Mouse (Mus musculus): ENCODE results near the gene Nelfe. TPM values are rescaled to one million over a fixed set of nuclear protein-coding genes. Genes with fewer than 3 reads are reported as not detected.

The Nelfe gene
- polyA plus RNA-seq, 1 experiment from 2014 or later, result 134 TPM

DNA sequence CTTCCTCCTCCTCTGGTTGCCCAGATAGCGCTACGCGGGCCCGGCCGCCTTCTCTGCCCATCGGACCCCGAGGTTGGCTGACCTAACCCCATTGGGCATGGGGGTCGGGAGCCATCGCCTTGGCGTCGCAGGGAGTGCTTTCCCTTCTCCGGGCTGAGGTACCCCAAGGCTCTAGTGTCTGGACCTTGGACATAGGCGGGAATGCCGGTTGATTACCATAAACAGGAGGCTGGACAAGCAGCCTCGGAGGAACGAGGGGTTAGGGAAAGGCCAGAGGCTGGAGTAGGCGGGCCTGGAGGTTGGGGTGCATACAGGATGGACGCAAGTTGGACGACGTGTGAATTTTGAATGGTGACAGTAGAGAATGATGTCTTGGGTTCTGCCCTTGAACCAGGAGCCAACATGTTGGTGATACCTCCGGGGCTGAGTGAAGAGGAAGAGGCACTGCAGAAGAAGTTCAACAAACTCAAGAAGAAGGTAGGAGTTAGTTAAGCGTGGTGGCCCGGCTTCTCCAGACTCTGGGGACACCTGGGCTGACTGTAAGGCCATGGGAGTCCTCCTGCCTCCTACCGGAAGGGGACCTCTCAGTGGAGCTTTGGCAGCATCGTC, 430 bp downstream of the Nelfe start:
- H3K27ac ChIP-seq, result peak overlapping the region; percentile 36; the same call in 1 of the 2 replicates
- ATAC-seq (ENCODE audit: insufficient number of reproducible peaks, insufficient read depth, low FRiP score, low TSS enrichment, low read depth), result peak; percentile 44; the same call in 1 of the 2 replicates

DNA sequence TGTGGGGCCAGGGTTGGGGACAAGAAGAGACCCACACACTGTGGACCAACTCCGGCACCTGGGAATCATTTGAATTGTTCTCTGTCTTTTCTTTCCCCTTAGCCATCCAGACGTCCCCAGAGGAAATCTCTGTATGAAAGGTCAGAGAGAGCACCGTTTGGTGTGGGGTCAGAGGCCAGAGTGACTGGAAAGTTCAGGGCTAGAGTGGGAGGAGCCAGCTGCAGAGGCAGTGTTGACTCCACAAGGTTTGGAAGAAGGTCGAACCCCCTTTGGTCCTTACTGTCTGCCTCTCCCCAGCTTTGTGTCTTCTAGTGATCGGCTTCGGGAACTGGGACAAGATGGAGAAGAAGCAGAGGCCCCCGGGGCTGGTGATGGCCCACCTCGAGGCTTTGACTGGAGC, 3.3 kb downstream of the Nelfe start:
- Histone ChIP-seq H3K27me3 (no peaks in the 10 kb centered on the region), H3K27ac (no peak overlapping the region), H3K9ac (replicated peaks) (no peak overlapping the region), H3K4me3 (replicated peaks) (no peak overlapping the region), H3K4me2 (no peak overlapping the region), H3K9me3 (no peaks in the 10 kb centered on the region), H3K4me1 (replicated peaks) (peaks cover 17% of the 10 kb centered on the region), H3K36me3 (peaks cover 70% of the 10 kb centered on the region)
- ATAC-seq (ENCODE audit: insufficient number of reproducible peaks, insufficient read depth, low FRiP score, low TSS enrichment, low read depth), result no peak
- WGBS, result 76% methylated on average over 8 of the region's 8 CpGs

More for the DNA sequence above, 430 bp downstream of the Nelfe start:
- Histone ChIP-seq H3K4me3 (replicated peaks) (peak overlapping the region; percentile 93), H3K4me1 (replicated peaks) (peaks cover 17% of the 10 kb centered on the region), H3K9me3 (no peaks in the 10 kb centered on the region), H3K27me3 (no peaks in the 10 kb centered on the region), H3K4me2 (peak overlapping the region; percentile 84), H3K9ac (replicated peaks) (peak overlapping the region; percentile 83), H3K36me3 (peaks cover 69% of the 10 kb centered on the region)
- under 1% methylated on average over 25 of the region's 25 CpGs for WGBS

DNA sequence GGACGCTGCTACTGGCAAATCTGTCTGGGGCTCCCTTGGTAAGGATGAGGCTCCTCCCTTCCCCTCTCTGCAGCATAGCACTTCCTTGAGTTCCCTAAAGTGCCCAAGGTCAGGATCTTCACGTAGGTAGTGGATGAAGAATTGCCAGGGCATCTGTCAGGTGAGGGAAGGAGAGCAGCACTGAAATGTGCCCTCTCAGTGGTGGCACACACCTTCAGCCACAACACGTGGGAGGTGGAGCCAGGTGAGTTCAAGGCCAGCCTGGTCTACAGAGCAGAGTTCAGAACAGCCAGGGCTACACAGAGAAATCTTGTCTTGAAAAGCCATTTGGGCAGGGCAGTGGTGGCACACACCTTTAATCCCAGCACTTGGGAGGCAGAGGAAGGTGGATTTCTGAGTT, 4.6 kb downstream of the Nelfe start:
- H3K27ac ChIP-seq, result no peak overlapping the region
- 76% methylated on average over 3 of the region's 3 CpGs for WGBS
- ATAC-seq (ENCODE audit: insufficient number of reproducible peaks, insufficient read depth, low FRiP score, low TSS enrichment, low read depth), result no peak
- no peak overlapping the region for H3K4me3 ChIP-seq (replicated peaks)
- H3K27me3 ChIP-seq, result no peaks in the 10 kb centered on the region
- H3K4me1 ChIP-seq (replicated peaks), result peaks cover 12% of the 10 kb centered on the region
- no peaks in the 10 kb centered on the region for H3K9me3 ChIP-seq
- no peak overlapping the region for H3K4me2 ChIP-seq
- no peak overlapping the region for H3K9ac ChIP-seq (replicated peaks)
- peaks cover 70% of the 10 kb centered on the region for H3K36me3 ChIP-seq

DNA sequence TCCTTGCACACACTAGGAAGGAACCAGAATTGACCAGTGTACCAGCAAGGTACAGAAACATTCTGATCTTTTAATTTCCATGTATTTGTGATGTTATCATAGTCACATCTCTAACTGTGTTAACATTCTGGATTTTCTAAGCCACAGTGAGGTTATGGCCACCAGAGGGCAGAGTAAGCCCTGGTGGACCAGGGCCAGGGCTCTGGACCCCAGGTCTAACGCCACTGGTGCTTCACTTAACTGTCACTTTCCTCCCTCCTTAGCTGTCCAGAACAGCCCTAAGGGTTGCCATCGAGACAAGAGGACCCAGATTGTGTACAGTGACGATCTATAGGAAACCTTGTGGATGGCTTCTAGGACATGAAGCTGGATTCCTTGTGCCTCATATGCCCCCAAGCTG, 5.6 kb downstream of the Nelfe start:
- no peaks in the 10 kb centered on the region for H3K9me3 ChIP-seq
- H3K9ac ChIP-seq (replicated peaks), result no peak overlapping the region
- no peaks in the 10 kb centered on the region for H3K27me3 ChIP-seq
- peaks cover 70% of the 10 kb centered on the region for H3K36me3 ChIP-seq
- H3K4me2 ChIP-seq, result no peak overlapping the region
- no peak for ATAC-seq (ENCODE audit: insufficient number of reproducible peaks, insufficient read depth, low FRiP score, low TSS enrichment, low read depth)
- WGBS, result 39% methylated on average over 3 of the region's 3 CpGs
- H3K27ac ChIP-seq, result no peak overlapping the region
- H3K4me1 ChIP-seq (replicated peaks), result peaks cover 11% of the 10 kb centered on the region
- no peak overlapping the region for H3K4me3 ChIP-seq (replicated peaks)

DNA sequence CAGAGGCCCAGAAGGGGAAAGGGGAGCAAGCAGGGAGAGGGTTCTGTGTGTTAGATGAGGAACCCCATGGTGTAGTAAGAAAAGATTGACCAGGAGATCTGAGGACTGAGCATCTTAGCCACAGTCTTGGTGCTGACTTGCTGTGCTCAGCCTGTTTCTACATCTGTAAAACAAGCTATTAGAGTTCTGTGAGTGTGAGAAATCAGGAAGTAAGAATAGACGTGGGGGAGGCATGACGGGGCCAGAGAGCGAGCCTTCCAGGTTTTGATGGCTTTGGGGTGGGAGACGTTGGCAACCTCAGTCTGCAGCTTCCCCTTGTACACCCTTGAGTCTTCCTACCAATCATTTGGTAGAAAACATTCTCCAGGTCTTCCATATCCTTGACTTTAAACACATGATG, 8.5 kb downstream of the Nelfe start:
- no peaks in the 10 kb centered on the region for H3K9me3 ChIP-seq
- H3K4me2 ChIP-seq, result no peak overlapping the region
- 81% methylated on average over 4 of the region's 4 CpGs for WGBS
- no peaks in the 10 kb centered on the region; the same call in 1 of the 2 replicates for H3K4me1 ChIP-seq (replicated peaks)
- H3K4me3 ChIP-seq (replicated peaks), result no peak overlapping the region
- H3K27me3 ChIP-seq, result no peaks in the 10 kb centered on the region; the same call in 1 of the 2 replicates
- H3K36me3 ChIP-seq, result peaks cover 47% of the 10 kb centered on the region
- no peak for ATAC-seq (ENCODE audit: insufficient number of reproducible peaks, insufficient read depth, low FRiP score, low TSS enrichment, low read depth)
- no peak overlapping the region for H3K27ac ChIP-seq
- H3K9ac ChIP-seq (replicated peaks), result no peak overlapping the region

DNA sequence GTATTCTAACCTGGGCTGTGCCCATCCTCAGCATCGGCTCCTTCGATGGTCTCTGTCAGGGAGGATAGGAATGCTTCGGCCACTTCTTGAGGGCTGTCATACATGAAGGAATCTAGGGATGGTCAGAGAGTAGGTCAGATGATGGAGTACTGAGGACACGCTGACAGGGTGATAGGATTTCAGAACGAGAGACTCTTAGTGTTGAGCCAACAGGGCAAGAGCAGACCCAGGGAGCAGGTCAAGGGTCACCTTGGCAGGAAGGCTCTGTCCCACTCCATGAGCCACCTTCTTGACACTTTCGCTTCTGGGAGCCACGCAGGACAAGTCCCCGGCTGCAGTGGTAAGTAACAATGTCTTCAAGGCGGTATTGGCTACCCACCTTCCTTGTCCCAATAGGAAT, 10.3 kb downstream of the Nelfe start:
- no peaks in the 10 kb centered on the region for H3K9me3 ChIP-seq
- peaks cover 29% of the 10 kb centered on the region for H3K36me3 ChIP-seq
- no peak overlapping the region for H3K27ac ChIP-seq
- H3K4me3 ChIP-seq (replicated peaks), result no peak overlapping the region
- no peaks in the 10 kb centered on the region; the same call in 1 of the 2 replicates for H3K4me1 ChIP-seq (replicated peaks)
- WGBS, result 85% methylated on average over 9 of the region's 9 CpGs
- H3K4me2 ChIP-seq, result no peak overlapping the region
- H3K27me3 ChIP-seq, result no peaks in the 10 kb centered on the region; the same call in 1 of the 2 replicates
- no peak overlapping the region for H3K9ac ChIP-seq (replicated peaks)
- ATAC-seq (ENCODE audit: insufficient number of reproducible peaks, insufficient read depth, low FRiP score, low TSS enrichment, low read depth), result no peak

DNA sequence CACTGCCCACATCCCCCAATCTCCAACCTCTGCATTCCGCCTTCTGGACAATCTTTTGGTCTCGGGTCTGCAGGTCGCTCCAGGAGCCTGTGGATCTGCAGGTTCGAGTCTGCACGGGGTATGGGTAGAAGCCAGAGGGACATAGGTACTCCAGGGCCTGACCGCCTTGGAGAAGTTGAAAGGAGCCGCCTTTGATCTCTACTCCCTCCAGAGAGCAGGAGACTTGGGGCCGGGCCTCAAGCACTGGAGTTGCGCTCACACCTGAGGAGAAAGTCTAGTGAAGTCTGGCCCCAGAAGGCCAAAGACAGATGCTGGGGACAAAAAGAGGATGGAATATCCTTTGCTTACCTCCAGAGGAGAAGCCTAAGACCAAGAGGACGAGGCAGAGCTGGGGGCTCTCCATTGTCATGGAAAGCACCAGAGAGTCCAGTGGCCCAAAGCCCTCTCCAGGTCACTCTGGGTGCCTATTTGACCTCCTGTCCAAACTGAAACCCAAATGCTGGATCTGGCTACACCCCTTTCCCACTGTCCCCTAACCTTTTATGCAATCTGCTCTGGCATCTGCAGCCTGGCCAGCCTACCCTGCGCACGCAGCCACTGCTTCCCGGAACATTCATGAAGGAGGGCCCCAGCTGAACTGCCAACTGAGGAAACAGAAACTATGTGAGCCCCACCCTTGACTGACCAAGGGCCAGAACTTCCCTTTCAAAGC, 11.7 kb downstream of the Nelfe start:
- Histone ChIP-seq H3K4me2 (no peak overlapping the region), H3K9ac (replicated peaks) (no peak overlapping the region), H3K27ac (no peak overlapping the region), H3K4me1 (replicated peaks) (no peaks in the 10 kb centered on the region; the same call in 1 of the 2 replicates), H3K4me3 (replicated peaks) (no peak overlapping the region), H3K27me3 (no peaks in the 10 kb centered on the region; the same call in 1 of the 2 replicates), H3K9me3 (no peaks in the 10 kb centered on the region), H3K36me3 (peaks cover 16% of the 10 kb centered on the region)
- WGBS, result 66% methylated on average over 13 of the region's 13 CpGs
- no peak for ATAC-seq (ENCODE audit: insufficient number of reproducible peaks, insufficient read depth, low FRiP score, low TSS enrichment, low read depth)

DNA sequence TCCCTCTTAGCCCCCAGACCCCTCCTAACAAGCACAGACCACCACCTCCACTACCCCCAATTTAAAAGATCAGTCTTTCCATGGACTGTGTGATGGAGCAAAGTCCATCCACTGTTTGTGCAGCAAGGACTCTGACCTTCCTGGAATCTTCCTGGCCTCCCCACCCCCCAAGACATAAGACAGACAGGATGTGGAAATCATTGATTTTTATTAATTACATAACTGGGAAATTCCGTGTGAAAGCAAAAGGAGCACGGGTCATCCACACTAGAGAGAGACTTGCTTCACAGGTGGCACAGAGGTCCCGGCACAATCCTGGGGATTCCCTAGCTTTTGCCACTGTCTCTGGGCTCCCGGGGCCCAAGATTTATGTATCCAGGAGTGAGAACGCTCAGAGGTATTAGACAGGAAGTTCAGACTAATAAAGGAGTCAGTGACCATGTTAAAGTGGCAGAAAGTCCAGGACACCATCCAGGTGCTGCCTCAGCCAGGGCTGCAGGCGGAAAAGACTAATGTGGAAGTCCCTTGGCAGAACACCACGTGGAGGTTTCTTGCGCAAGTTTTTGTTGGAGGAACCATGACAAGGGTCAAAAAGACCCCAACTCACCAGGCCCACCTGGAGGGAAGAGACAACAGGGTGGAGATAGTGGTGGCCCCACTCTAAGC, 12.4 kb downstream of the Nelfe start, which contains the start of gene Cfb:
Cfb (minus strand) TSS at position 103 of the 666 bp plus-strand sequence.
- no peak within 1 kb of the TSS for H3K4me2 ChIP-seq
- H3K4me1 ChIP-seq (replicated peaks), result peaks cover 2% of the 10 kb centered on the region; the same call in 1 of the 2 replicates
- no peak within 1 kb of the TSS for H3K4me3 ChIP-seq (replicated peaks)
- H3K36me3 ChIP-seq, result peaks cover 9% of the 10 kb centered on the region
- H3K9ac ChIP-seq (replicated peaks), result no peak within 1 kb of the TSS
- 59% methylated on average over 8 of the region's 8 CpGs for WGBS
- no peak within 1 kb of the TSS for H3K27ac ChIP-seq
- no peaks in the 10 kb centered on the region for H3K9me3 ChIP-seq
- no peaks in the 10 kb centered on the region; the same call in 1 of the 2 replicates for H3K27me3 ChIP-seq
- ATAC-seq (ENCODE audit: insufficient number of reproducible peaks, insufficient read depth, low FRiP score, low TSS enrichment, low read depth), result no peak

DNA sequence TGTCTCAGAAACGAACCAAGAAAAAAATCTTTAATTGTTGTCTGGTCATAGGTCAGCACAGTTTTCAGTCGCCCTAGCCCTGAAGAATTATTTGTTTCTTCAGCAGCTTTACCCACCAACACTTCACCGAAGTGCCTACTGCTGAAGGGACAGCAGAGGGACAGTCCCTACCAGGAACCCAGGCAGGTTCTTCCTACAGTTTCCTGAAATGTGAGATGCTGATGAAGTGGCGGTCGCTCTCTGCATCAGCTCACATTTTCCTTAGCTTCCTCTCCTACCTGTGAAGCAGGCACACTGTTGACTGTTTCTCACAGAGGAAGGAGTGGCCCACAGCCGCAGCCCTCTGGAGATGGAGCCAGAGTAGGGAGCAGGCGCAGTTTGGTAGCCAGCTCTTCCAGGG, 15.8 kb downstream of the Nelfe start:
- Histone ChIP-seq H3K4me3 (replicated peaks) (no peak overlapping the region), H3K27me3 (no peaks in the 10 kb centered on the region; the same call in 1 of the 2 replicates), H3K9ac (replicated peaks) (no peak overlapping the region; the same call in 1 of the 2 replicates), H3K4me1 (replicated peaks) (peaks cover 4% of the 10 kb centered on the region; the same call in 1 of the 2 replicates), H3K9me3 (no peaks in the 10 kb centered on the region), H3K4me2 (no peak overlapping the region), H3K27ac (no peak overlapping the region), H3K36me3 (no peaks in the 10 kb centered on the region)
- 63% methylated on average over 7 of the region's 7 CpGs for WGBS
- no peak for ATAC-seq (ENCODE audit: insufficient number of reproducible peaks, insufficient read depth, low FRiP score, low TSS enrichment, low read depth)

DNA sequence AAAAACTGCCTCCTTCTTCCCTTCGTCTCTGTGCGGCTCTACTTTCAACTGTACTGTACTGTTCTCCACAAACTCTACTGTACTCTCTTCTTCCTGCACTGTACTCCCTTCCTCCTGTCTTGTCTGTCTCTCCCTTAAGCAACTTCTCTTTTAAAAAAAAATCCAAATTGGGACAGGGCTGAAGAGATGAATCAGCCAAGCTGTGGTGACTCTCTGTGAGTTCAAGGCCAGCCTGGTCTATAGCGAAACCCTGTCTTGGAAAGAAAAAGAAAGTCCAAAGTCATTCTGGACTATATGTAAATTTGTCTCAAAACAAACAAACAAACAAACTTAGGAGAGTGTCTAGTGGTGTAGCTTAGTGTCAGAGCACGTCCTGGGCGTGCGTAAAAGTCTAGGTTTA, 24.1 kb downstream of the Nelfe start:
- H3K36me3 ChIP-seq, result no peaks in the 10 kb centered on the region
- H3K27me3 ChIP-seq, result 0 out of 2 replicates have a peak, but pooled peaks cover 4% of the 10 kb centered on the region
- no peak overlapping the region for H3K27ac ChIP-seq
- ATAC-seq (ENCODE audit: insufficient number of reproducible peaks, insufficient read depth, low FRiP score, low TSS enrichment, low read depth), result no peak
- no peak overlapping the region for H3K4me3 ChIP-seq (replicated peaks)
- H3K4me1 ChIP-seq (replicated peaks), result no peaks in the 10 kb centered on the region; the same call in 1 of the 2 replicates
- no peak overlapping the region for H3K9ac ChIP-seq (replicated peaks)
- 89% methylated on average over 6 of the region's 6 CpGs for WGBS
- no peak overlapping the region for H3K4me2 ChIP-seq
- no peaks in the 10 kb centered on the region for H3K9me3 ChIP-seq

DNA sequence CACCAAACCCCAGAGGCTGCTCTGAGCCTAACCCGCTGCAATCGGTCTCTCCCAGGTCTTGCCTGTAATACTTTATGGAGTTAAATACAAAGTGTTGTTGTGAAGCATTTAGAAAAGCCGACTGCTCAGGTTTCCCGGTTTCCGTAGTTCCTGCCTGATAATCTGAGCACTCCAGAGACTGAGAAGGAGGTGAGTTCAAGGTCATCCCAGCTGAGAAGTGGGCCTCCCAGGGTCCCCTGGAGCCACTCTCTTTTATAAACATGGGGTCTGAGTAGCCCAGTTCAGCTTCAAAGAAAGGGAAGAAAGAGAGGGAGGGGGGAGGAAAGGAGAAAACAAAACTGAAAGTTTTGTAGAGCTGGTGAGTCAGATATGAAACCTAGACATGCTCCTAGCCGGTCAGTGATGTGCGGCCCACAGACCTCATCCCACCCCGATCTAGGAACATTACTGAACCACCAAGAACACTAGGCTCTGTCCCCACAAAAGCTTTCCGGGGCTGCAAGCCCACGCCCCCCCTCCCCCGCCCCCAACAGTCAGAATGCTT, 29.2 kb downstream of the Nelfe start, which contains the start of gene Zbtb12:
Zbtb12 (plus strand) TSS at position 148 of the 544 bp plus-strand sequence.
- Histone ChIP-seq H3K27ac (no peak within 1 kb of the TSS), H3K4me3 (replicated peaks) (no peak within 1 kb of the TSS), H3K4me1 (replicated peaks) (peaks cover 8% of the 10 kb centered on the region; the same call in 1 of the 2 replicates), H3K9ac (replicated peaks) (no peak within 1 kb of the TSS), H3K36me3 (no peaks in the 10 kb centered on the region), H3K27me3 (peaks cover 20% of the 10 kb centered on the region), H3K4me2 (0 out of 2 replicates have a peak within 1 kb of the TSS, but pooled peaks have one; percentile 3), H3K9me3 (no peaks in the 10 kb centered on the region)
- 57% methylated on average over 11 of the region's 11 CpGs for WGBS
- no peak for ATAC-seq (ENCODE audit: insufficient number of reproducible peaks, insufficient read depth, low FRiP score, low TSS enrichment, low read depth)
